Mouse (Mus musculus) gastrocnemius, postnatal 10 days (tissue): ENCODE measurements around the gene Gemin6. TPM values are rescaled to one million over a fixed set of nuclear protein-coding genes. Genes with fewer than 3 reads are reported as not detected.
"Not testable (repeated sequence)": the region's sequence is repeated elsewhere in the genome, so short reads cannot be mapped to it uniquely, and the experiment has no call there.

Source experiments
- DNase-seq: peaks from one replicate; pipeline ENCODE4 v3.0.0; 2021; ENCODE audit warnings: mixed read lengths
- long read RNA-seq, 2 experiments: library from polyadenylated mRNA; stranded (forward); transcript quantifications; one replicate each; pipeline ENCODE4 v2.0.0; 2021
- total RNA-seq, 2 experiments: library from RNA; stranded (reverse); gene quantifications; 2 replicates each; pipeline ENCODE4 v1.2.3; 2021

The Gemin6 gene
- total RNA-seq: 1 to 10 TPM; 5.6 to 6.1 TPM
- long read RNA-seq, experiment 1, partial matches to known transcripts: 2 of 5 reads
- long read RNA-seq, experiment 1, other reads (novel, unspliced or antisense): 1 of 5 reads
- long read RNA-seq, experiment 2, transcript Gemin6-201 (3 exons, 1,134 nt): major isoform, 7 of 7 reads
- long read RNA-seq, experiment 2, partial matches to known transcripts: 0 of 7 reads
- long read RNA-seq, experiment 2, other reads (novel, unspliced or antisense): 0 of 7 reads

- peak; percentile 71 for DNase-seq
Observed at GRCm38 (mm10) chr17:80224326-80225116, at the start of gene Gemin6. Gemin6 (plus strand) TSS chr17:80224441.

- no peak for DNase-seq
Observed at GRCm38 (mm10) chr17:80174699-80175385, 49.4 kb upstream of the Gemin6 start.

GRCm38 (mm10) chr17:80175386-80175739, 48.9 kb upstream of the Gemin6 start:
- DNase-seq: no peak

- DNase-seq: no peak
Observed at GRCm38 (mm10) chr17:80175966-80176365, 48.3 kb upstream of the Gemin6 start.

GRCm38 (mm10) chr17:80178846-80179245, 45.4 kb upstream of the Gemin6 start:
- DNase-seq: not testable (repeated sequence)

GRCm38 (mm10) chr17:80179959-80180358, 44.3 kb upstream of the Gemin6 start:
- peak; percentile 73 for DNase-seq

GRCm38 (mm10) chr17:80180468-80180867, 43.8 kb upstream of the Gemin6 start:
- DNase-seq: no peak

- DNase-seq: no peak
Observed at GRCm38 (mm10) chr17:80183615-80184014, 40.6 kb upstream of the Gemin6 start.

- DNase-seq: no peak
Observed at GRCm38 (mm10) chr17:80193075-80193474, 31.2 kb upstream of the Gemin6 start.

GRCm38 (mm10) chr17:80199160-80199778, 25.0 kb upstream of the Gemin6 start:
- no peak for DNase-seq

GRCm38 (mm10) chr17:80205657-80206056, 18.6 kb upstream of the Gemin6 start:
- DNase-seq: no peak

- DNase-seq: peak; percentile 63
Observed at GRCm38 (mm10) chr17:80206301-80206670, 18.0 kb upstream of the Gemin6 start.

GRCm38 (mm10) chr17:80206671-80207581, 17.3 kb upstream of the Gemin6 start, which contains the start of the genes Srsf7 and Ttc39d:
Srsf7 (minus strand) TSS chr17:80207307.
Ttc39d (plus strand) TSS chr17:80207460.
- peak; percentile 98 for DNase-seq

- not testable (repeated sequence) for DNase-seq
Observed at GRCm38 (mm10) chr17:80213998-80214397, 10.2 kb upstream of the Gemin6 start.

- no peak for DNase-seq
Observed at GRCm38 (mm10) chr17:80220131-80220530, 4.1 kb upstream of the Gemin6 start.

- no peak for DNase-seq
Observed at GRCm38 (mm10) chr17:80221202-80221601, 3.0 kb upstream of the Gemin6 start.

GRCm38 (mm10) chr17:80221890-80222628, 2.2 kb upstream of the Gemin6 start:
- no peak for DNase-seq

- DNase-seq: no peak
Observed at GRCm38 (mm10) chr17:80223829-80224228, 412 bp upstream of the Gemin6 start.

GRCm38 (mm10) chr17:80225142-80225541, 901 bp downstream of the Gemin6 start:
- DNase-seq: not testable (repeated sequence)

GRCm38 (mm10) chr17:80229396-80229795, 5.2 kb downstream of the Gemin6 start:
- DNase-seq: peak; percentile 21

GRCm38 (mm10) chr17:80233844-80234243, 9.6 kb downstream of the Gemin6 start:
- no peak for DNase-seq
